In genomic region chr6:142701161-142701560, GRCm38 (mm10) we compare ENCODE assay signal across 13 mouse cellular contexts. TPM values are rescaled to one million over a fixed set of nuclear protein-coding genes. Genes with fewer than 3 reads are reported as not detected.
A peak's percentile ranks its signal among the peaks of the same experiment; 100 is the strongest.
DNase-seq lines count a peak whose midpoint lies in the region; ATAC-seq and TF ChIP-seq lines count a peak whose summit lies in the region.
"Had no signal": no experiment of that assay in that cellular context is flagged by ENCODE, and none has a peak within 500 bp of the region (broad histone marks: within the 10 kb centered on the region; RNA-seq: fewer than 3 reads in every experiment).

No protein-coding gene starts in this region.

- H3K4me1 ChIP-seq in lung, embryonic 14.5 days (ENCODE audit: insufficient read depth): no peaks in the 10 kb centered on the region

- no peak for TF ChIP-seq CTCF in lung, embryonic 14.5 days (IDR thresholded peaks at IDR 0.05; ENCODE audit: low read depth)

- H3K4me2 ChIP-seq in lung, embryonic 14.5 days: peak overlapping the region; percentile 77

- no peaks in the 10 kb centered on the region for H3K36me3 ChIP-seq in lung, embryonic 14.5 days (ENCODE audit: insufficient read depth)

- no peak overlapping the region for H3K27ac ChIP-seq in lung, embryonic 14.5 days (ENCODE audit: low read depth)
- H3K27ac ChIP-seq: macrophage had no signal

- H3K9me3 ChIP-seq in lung, embryonic 14.5 days (ENCODE audit: low read depth, low read length): no peaks in the 10 kb centered on the region

- 50% methylated on average over 13 of the region's 13 CpGs for WGBS in lung, embryonic 14.5 days

- H3K27me3 ChIP-seq in lung, embryonic 14.5 days (ENCODE audit: insufficient read depth, low read length): no peaks in the 10 kb centered on the region

- intact Hi-C loops in heart, postnatal 10 days (cut with DNase I): no loop called here

- H3K4me3 ChIP-seq in lung, embryonic 14.5 days (ENCODE audit: low read depth, low read length): 0 out of 2 replicates have a peak overlapping the region, but pooled peaks have one; percentile 40
- H3K4me3 ChIP-seq: erythroblast, embryonic 14.5 days had no signal

- no peak; the same call in 1 of the 2 replicates for ATAC-seq in lung, embryonic 14.5 days (ENCODE audit: insufficient read depth)

- H3K9ac ChIP-seq in lung, embryonic 14.5 days: no peak overlapping the region

- DNase-seq in gastrocnemius, postnatal 25 days: peak; percentile 17
- no peak for DNase-seq in gastrocnemius, postnatal 10 days
- no peak for DNase-seq in lung, embryonic 14.5 days
- DNase-seq in lung, postnatal 4 days: no peak
- DNase-seq in heart, postnatal 10 days: peak; percentile 46
- DNase-seq in skeletal muscle tissue, adult 2 months (ENCODE audit: low read depth, low spot score): peak; percentile 30
- no peak for DNase-seq in cerebellum, adult 9-11 months
- DNase-seq in right cerebral cortex, postnatal 36 days (ENCODE audit: low spot score in 2 of 2): no peak
- DNase-seq: adrenal gland, postnatal 36 days; cerebellum, adult 9-10 months had no signal

RNA-seq across cellular contexts. Expression of gene Abcc9, which starts 1.0 kb away (rescaled TPM):
- total RNA-seq in gastrocnemius, postnatal 25 days (2021): 100 to 1,000 TPM; 110 to 129 TPM
- 100 to 1,000 TPM; 128 to 134 TPM for total RNA-seq in gastrocnemius, postnatal 10 days (2021)
- 4.9 and 6.3 TPM in 2 replicates for polyA plus RNA-seq in lung, embryonic 14.5 days (2014; fragmentation: Nextera tagmentation; extraction: Ambion mirVana)
- 100 to 1,000 TPM; 220 to 258 TPM for total RNA-seq in heart, postnatal 10 days (2021)
- total RNA-seq: granulocyte monocyte progenitor cell, adult 5-6 weeks had no signal
- polyA plus RNA-seq: erythroblast, embryonic 14.5 days; macrophage had no signal

RNA-seq across cellular contexts. Expression of gene Cmas, which starts 55.3 kb away (rescaled TPM):
- 10 to 100 TPM; 25.8 to 29.9 TPM for total RNA-seq in gastrocnemius, postnatal 25 days (2021)
- total RNA-seq in gastrocnemius, postnatal 10 days (2021): 10 to 100 TPM; 29.6 to 34.2 TPM
- polyA plus RNA-seq in lung, embryonic 14.5 days (2014; fragmentation: Nextera tagmentation; extraction: Ambion mirVana): 71.1 and 71.8 TPM in 2 replicates
- 10 to 100 TPM; 36.5 to 41.0 TPM for total RNA-seq in heart, postnatal 10 days (2021)

Comparison
In these comparisons a context has a peak if more than half of its experiments do, and no peak if none do; other contexts are left out.
1. DNase-seq: peak in gastrocnemius, postnatal 25 days (single experiment), heart, postnatal 10 days (2 of 2) and skeletal muscle tissue, adult 2 months (single experiment); none in gastrocnemius, postnatal 10 days (single experiment), lung, embryonic 14.5 days (single experiment), lung, postnatal 4 days (0 of 2), cerebellum, adult 9-11 months (single experiment) and right cerebral cortex, postnatal 36 days (0 of 2).